Mouse (Mus musculus): ENCODE results near the gene Gm11549.
A peak's percentile ranks its signal among the peaks of the same experiment; 100 is the strongest.

Gm11549 gene

GRCm38 (mm10) chr3:36521073-36522060, at the start of gene Gm11549:
Gene Gm11549 (minus strand): TSS chr3:36521813.
- peak; percentile 24 to 44 for DNase-seq (ENCODE audit: low spot score in 2 of 2)

GRCm38 (mm10) chr3:36569836-36570235, 48.2 kb upstream of the Gm11549 start:
- DNase-seq (ENCODE audit: low spot score in 2 of 2) = no peak

DNA sequence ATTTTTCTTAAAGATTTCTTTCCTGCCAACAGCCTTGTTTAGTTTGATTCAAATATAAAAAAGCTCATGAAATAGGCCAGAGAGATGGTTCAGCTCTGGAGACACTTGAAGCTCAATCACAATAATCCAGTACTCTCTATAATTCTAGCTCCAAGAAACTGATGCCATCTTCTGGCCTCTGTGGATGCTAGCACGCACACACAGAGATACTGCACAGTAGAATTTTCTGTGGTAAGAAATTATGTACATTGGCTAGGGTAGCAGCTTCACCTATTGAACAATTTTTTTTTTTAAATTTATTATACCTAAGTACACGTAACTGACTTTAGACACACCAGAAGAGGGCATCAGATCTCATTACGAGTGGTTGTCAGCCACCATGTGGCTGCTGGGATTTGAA, 42.1 kb upstream of the Gm11549 start:
- DNase-seq (ENCODE audit: low spot score in 2 of 2) = no peak

- no peak for DNase-seq (ENCODE audit: low spot score in 2 of 2)
Measured at GRCm38 (mm10) chr3:36559606-36560005, 38.0 kb upstream of the Gm11549 start.

- no peak for DNase-seq (ENCODE audit: low spot score in 2 of 2)
Measured at GRCm38 (mm10) chr3:36557601-36558000, 36.0 kb upstream of the Gm11549 start.

GRCm38 (mm10) chr3:36552406-36553047, 30.9 kb upstream of the Gm11549 start, which contains the start of gene Exosc9:
Gene Exosc9 (plus strand): TSS chr3:36552606.
- DNase-seq (ENCODE audit: low spot score in 2 of 2) = peak; percentile 95 to 96

GRCm38 (mm10) chr3:36551851-36552384, 30.3 kb upstream of the Gm11549 start:
- DNase-seq (ENCODE audit: low spot score in 2 of 2) = peak in 1 of 2 experiments; percentile 18

- peak in 1 of 2 experiments; percentile 32 for DNase-seq (ENCODE audit: low spot score in 2 of 2)
Measured at GRCm38 (mm10) chr3:36551343-36551742, 29.7 kb upstream of the Gm11549 start.

GRCm38 (mm10) chr3:36544961-36545360, 23.3 kb upstream of the Gm11549 start:
- DNase-seq (ENCODE audit: low spot score in 2 of 2) = no peak

- DNase-seq (ENCODE audit: low spot score in 2 of 2) = no peak
Measured at GRCm38 (mm10) chr3:36541399-36541798, 19.8 kb upstream of the Gm11549 start.

DNA sequence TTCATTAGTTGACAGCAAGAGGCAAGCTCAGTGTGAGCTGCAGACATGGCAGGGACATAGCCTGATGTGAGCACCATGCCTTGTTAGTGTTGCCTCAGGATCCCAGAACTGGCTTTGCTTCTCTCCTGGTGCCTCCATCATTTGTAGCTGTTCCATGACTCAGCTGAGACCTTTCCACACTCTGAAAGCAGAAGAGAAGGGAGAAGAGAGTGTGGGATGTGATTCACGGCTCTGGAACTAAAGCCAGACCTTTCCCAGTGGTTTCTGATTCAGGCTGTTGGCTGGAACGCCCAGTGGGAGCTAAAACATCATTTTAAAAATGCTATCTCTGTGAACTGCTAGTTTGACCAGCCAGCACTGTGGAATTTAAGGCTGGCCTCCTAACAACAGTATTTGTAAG, 19.1 kb upstream of the Gm11549 start:
- no peak for DNase-seq (ENCODE audit: low spot score in 2 of 2)

- DNase-seq (ENCODE audit: low spot score in 2 of 2) = no peak
Measured at GRCm38 (mm10) chr3:36537701-36538470, 16.3 kb upstream of the Gm11549 start.

DNA sequence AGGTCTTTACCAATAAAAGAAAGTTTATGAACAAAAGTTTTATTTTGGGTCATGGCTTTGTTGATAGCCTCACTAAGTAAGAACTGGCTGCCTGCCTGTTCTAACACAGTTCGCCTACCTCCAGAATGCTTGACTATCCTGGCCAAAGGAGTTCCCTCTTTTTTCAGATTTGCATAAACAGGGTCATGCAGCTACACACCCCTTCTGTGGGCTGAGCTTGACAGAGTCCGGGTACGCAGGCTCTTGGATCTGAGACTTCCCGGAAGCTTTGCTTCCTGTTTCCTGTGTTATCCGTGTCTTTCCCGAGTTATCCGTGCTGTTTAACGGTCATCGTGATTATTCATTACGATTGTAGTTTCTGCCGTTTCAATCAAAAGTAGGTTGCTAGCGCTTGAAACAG, 14.4 kb upstream of the Gm11549 start:
- DNase-seq (ENCODE audit: low spot score in 2 of 2) = no peak

DNA sequence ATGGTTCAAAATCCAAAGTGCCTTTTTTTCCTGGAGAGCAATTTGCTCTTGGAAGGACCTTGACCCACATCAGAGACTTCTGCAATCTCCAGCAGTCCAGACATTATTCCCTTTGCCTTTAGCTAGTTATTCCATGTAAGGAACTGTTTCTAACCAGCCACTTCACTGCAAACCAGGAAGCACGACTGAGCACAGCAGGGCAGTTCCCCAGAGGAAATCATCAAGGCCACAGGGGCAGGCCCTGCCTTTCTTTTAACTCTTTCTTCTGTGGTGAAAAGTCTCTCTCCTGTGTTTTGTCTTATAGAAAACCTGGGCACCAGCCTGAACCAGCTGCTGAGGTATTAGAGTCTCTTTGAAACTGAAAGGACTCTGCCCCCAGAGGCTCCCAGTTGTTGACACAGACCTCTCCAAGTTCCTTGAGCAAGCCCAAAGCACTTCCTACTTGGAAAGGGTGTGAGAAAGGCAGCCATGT, 11.6 kb upstream of the Gm11549 start:
- DNase-seq (ENCODE audit: low spot score in 2 of 2) = no peak

- no peak for DNase-seq (ENCODE audit: low spot score in 2 of 2)
Measured at GRCm38 (mm10) chr3:36532738-36533137, 11.1 kb upstream of the Gm11549 start.

DNA sequence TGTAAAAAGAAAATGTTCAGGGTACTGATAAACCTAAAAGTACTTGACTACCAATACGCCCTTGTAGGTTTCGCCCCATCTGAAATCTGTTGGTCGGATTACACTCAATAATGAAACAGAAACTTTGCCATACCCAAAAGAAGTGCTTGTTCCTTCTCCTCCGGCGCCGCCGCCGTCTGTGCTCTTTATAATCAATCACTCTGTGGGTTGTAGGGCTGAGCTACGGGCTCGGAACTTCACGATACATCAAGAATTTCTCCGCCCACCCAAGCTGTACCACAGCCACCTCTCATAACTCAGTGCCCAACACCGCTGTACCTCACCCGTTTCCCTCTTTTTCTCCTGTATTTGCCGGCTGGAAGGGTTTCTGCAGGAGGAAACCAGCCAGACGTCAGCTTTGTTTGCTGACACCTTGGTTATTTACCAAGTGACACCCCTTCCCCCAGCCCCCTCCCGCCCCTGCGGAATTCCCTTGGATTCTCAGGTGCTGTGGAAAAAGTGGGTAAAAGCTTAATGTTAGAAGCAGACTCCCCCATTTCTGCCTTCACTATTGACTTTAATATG, 10.4 kb upstream of the Gm11549 start:
- no peak for DNase-seq (ENCODE audit: low spot score in 2 of 2)

DNA sequence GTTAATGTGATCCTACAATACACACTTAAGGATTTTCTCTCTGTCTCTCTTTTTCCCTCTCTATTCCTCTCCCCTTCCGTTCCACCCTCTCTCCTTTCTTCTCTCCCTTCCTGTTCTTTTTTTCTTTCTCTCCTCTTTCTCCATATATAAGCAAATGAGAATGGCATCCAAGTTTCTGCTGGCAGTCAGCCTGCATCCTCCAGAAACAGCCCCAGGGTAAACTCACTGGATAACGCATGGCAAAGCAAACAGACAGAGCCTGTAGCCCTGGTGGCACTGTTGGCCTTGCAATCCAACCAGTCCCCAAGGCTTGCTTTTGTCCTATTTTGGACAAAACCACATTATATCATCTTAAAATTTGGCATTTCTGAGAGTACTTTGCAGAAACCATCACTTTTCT, 9.6 kb upstream of the Gm11549 start:
- DNase-seq (ENCODE audit: low spot score in 2 of 2) = no peak

DNA sequence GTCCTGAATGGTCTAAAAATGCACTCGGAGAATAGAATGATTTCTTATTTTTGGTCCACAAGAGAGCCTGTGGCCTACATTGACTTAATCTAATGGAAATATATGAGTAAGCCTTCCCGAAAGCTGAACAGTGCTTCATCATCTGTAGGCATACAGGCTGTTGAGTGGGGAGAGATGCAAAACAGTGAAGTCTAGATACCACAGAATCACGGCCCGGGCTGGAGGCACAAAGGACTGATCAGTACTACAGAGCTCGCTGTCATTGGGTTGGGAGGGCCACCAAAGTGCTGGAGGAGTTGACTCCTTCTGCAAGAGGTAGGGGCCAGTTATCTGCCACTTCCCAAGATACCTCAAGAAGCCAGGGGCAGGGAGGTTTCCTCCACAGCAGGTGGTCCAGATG, 9.2 kb upstream of the Gm11549 start:
- no peak for DNase-seq (ENCODE audit: low spot score in 2 of 2)

GRCm38 (mm10) chr3:36530345-36530744, 8.7 kb upstream of the Gm11549 start:
- DNase-seq (ENCODE audit: low spot score in 2 of 2) = peak; percentile 47 to 69

DNA sequence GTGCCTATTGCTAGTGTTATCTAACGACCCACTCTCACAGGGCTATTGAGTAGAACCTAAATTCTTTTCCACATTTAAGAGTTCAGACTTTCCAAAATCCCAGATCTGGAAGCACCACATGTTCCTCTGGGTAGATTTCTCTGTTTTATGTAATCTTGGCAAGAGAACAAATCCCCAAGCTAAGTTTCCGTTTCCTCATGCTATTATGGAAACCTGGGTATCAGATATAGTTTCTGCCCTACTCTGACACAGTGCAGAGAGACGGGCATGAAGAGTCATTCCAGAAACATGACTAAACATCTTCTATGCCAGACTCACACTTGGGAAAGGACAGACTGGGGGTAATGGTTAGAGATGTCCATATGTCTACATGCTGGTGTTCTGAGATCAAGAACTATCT, 2.9 kb upstream of the Gm11549 start:
- no peak for DNase-seq (ENCODE audit: low spot score in 2 of 2)

DNA sequence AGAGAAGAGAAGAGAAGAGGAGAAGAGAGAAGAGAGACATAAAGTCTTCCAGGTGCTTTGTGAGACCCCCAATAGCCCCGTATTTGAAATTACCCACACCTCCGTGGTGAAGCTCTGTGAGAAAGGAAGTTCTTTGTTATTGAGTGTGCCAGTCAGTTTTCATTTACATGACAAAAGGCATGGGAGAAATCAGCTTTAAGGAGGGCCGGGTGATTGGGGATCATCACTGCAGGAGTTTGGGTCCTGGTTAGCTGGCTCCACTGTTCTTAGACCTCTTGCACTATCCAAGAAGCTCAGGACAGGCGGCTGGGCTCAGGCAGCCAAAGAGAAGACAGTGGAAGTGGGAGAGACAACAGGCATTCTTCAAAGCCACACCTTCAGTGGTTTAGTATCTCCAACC, 524 bp upstream of the Gm11549 start:
- DNase-seq (ENCODE audit: low spot score in 2 of 2) = no peak

Data from frontal cortex, postnatal 25 days (tissue).